Comparison of ENCODE assay signal across 8 mouse cellular contexts in genomic region chr8:111538194-111538593, GRCm38 (mm10). TPM values are rescaled to one million over a fixed set of nuclear protein-coding genes. Genes with fewer than 3 reads are reported as not detected.
DNase-seq lines count a peak whose midpoint lies in the region; ATAC-seq and TF ChIP-seq lines count a peak whose summit lies in the region.

No protein-coding gene starts in this region.

- H3K36me3 ChIP-seq in heart, postnatal 0 days (replicated peaks; ENCODE audit: control insufficient read depth, insufficient read depth, low read length), result no peaks in the 10 kb centered on the region
- H3K36me3 ChIP-seq in limb, embryonic 10.5 days, result peaks cover 28% of the 10 kb centered on the region
- H3K36me3 ChIP-seq in midbrain, embryonic 14.5 days (ENCODE audit: control insufficient read depth, insufficient read depth, low read length), result 0 out of 2 replicates have a peak, but pooled peaks cover 2% of the 10 kb centered on the region

- no peak for TF ChIP-seq CTCF in heart, postnatal 0 days (IDR thresholded peaks at IDR 0.05; ENCODE audit: low read depth)

- peak overlapping the region; percentile 87 for H3K9ac ChIP-seq in heart, postnatal 0 days (replicated peaks; ENCODE audit: low read depth, low read length)
- peak overlapping the region; percentile 97 for H3K9ac ChIP-seq in midbrain, embryonic 14.5 days (replicated peaks; ENCODE audit: low read length)

- peak overlapping the region; percentile 81 for H3K4me3 ChIP-seq in heart, postnatal 0 days (ENCODE audit: low read depth, low read length)
- H3K4me3 ChIP-seq in limb, embryonic 10.5 days, result peak overlapping the region; percentile 99
- peak overlapping the region; percentile 97 for H3K4me3 ChIP-seq in midbrain, embryonic 14.5 days (replicated peaks; ENCODE audit: low read depth, low read length)

- peak; percentile 18 for DNase-seq in ovary, postnatal 36 days (ENCODE audit: low spot score)
- DNase-seq in ovary, postnatal 14 days (ENCODE audit: low spot score), result no peak
- DNase-seq in cerebellum, postnatal 25 days, result peak; percentile 52 to 53
- DNase-seq in heart, postnatal 0 days (ENCODE audit: low spot score), result no peak
- DNase-seq in limb, embryonic 10.5 days (ENCODE audit: low spot score), result no peak
- peak; percentile 17 for DNase-seq in midbrain, embryonic 14.5 days
- DNase-seq in spleen, adult 18-20 months, result no peak
- no peak for DNase-seq in ovary, adult 18-20 months (ENCODE audit: low spot score)

- 14% methylated on average over 2 of the region's 2 CpGs for WGBS in heart, postnatal 0 days
- 35% methylated on average over 2 of the region's 2 CpGs for WGBS in limb, embryonic 10.5 days
- 0% methylated on average over 2 of the region's 2 CpGs for WGBS in midbrain, embryonic 14.5 days

- H3K4me2 ChIP-seq in heart, postnatal 0 days (ENCODE audit: low read depth, low read length), result peak overlapping the region; percentile 86
- peak overlapping the region; percentile 95 for H3K4me2 ChIP-seq in midbrain, embryonic 14.5 days (ENCODE audit: low read length)

- TF ChIP-seq EP300 in heart, postnatal 0 days (IDR thresholded peaks at IDR 0.05; ENCODE audit: low read depth), result no peak

- peaks cover 7% of the 10 kb centered on the region; the same call in 1 of the 2 replicates for H3K4me1 ChIP-seq in heart, postnatal 0 days (ENCODE audit: control insufficient read depth, insufficient read depth)
- H3K4me1 ChIP-seq in limb, embryonic 10.5 days, result peaks cover 36% of the 10 kb centered on the region
- peaks cover 35% of the 10 kb centered on the region for H3K4me1 ChIP-seq in midbrain, embryonic 14.5 days (ENCODE audit: control insufficient read depth, insufficient read depth, low read length)

- no peaks in the 10 kb centered on the region for H3K27me3 ChIP-seq in heart, postnatal 0 days (ENCODE audit: control insufficient read depth, insufficient read depth, low read length)
- no peaks in the 10 kb centered on the region for H3K27me3 ChIP-seq in limb, embryonic 10.5 days (ENCODE audit: low read depth, poor library complexity, severe bottlenecking)
- H3K27me3 ChIP-seq in midbrain, embryonic 14.5 days (ENCODE audit: control insufficient read depth, insufficient read depth, low read length), result no peaks in the 10 kb centered on the region

- peak overlapping the region; percentile 93; the same call in 1 of the 2 replicates for H3K27ac ChIP-seq in heart, postnatal 0 days (ENCODE audit: low read depth)
- no peak overlapping the region for H3K27ac ChIP-seq in limb, embryonic 10.5 days
- H3K27ac ChIP-seq in midbrain, embryonic 14.5 days (replicated peaks; ENCODE audit: low read depth, low read length), result no peak overlapping the region

- no peak for ATAC-seq in heart, postnatal 0 days (ENCODE audit: insufficient read depth, low read depth)
- ATAC-seq in midbrain, embryonic 14.5 days (ENCODE audit: low FRiP score, low TSS enrichment), result no peak

- H3K9me3 ChIP-seq in heart, postnatal 0 days (replicated peaks; ENCODE audit: control insufficient read depth, low read length), result no peaks in the 10 kb centered on the region
- H3K9me3 ChIP-seq in limb, embryonic 10.5 days (replicated peaks), result no peaks in the 10 kb centered on the region
- no peaks in the 10 kb centered on the region for H3K9me3 ChIP-seq in midbrain, embryonic 14.5 days (ENCODE audit: control insufficient read depth, low read length)

RNA-seq across cellular contexts. Expression of gene Znrf1, which starts 2.3 kb away (rescaled TPM):
- total RNA-seq in heart, postnatal 0 days (2014; rRNA removed; ENCODE audit: low replicate concordance), result 52.1 and 69.1 TPM in 2 replicates
- polyA plus RNA-seq in heart, postnatal 0 days (2015; fragmentation: Nextera tagmentation; extraction: Ambion mirVana), result 13.9 and 15.1 TPM in 2 replicates
- polyA plus RNA-seq in limb, embryonic 10.5 days (2016; fragmentation: Nextera tagmentation; extraction: Ambion mirVana), result 42.1 and 44.8 TPM in 2 replicates
- 99.2 and 108 TPM in 2 replicates for polyA plus RNA-seq in midbrain, embryonic 14.5 days (2014; fragmentation: Nextera tagmentation; extraction: Ambion mirVana)

RNA-seq across cellular contexts. Expression of gene Wdr59, which starts 16.3 kb away (rescaled TPM):
- total RNA-seq in heart, postnatal 0 days (2014; rRNA removed; ENCODE audit: low replicate concordance), result 3.2 and 6.5 TPM in 2 replicates
- polyA plus RNA-seq in heart, postnatal 0 days (2015; fragmentation: Nextera tagmentation; extraction: Ambion mirVana), result 2.3 and 2.4 TPM in 2 replicates
- 5.7 and 6.4 TPM in 2 replicates for polyA plus RNA-seq in limb, embryonic 10.5 days (2016; fragmentation: Nextera tagmentation; extraction: Ambion mirVana)
- polyA plus RNA-seq in midbrain, embryonic 14.5 days (2014; fragmentation: Nextera tagmentation; extraction: Ambion mirVana), result 5.4 and 5.9 TPM in 2 replicates

Comparison
In these comparisons a context has a peak if more than half of its experiments do, and no peak if none do; other contexts are left out.
1. DNase-seq: peak in ovary, postnatal 36 days (single experiment), cerebellum, postnatal 25 days (2 of 2) and midbrain, embryonic 14.5 days (single experiment); none in ovary, postnatal 14 days (single experiment), heart, postnatal 0 days (single experiment), limb, embryonic 10.5 days (single experiment), spleen, adult 18-20 months (0 of 2) and ovary, adult 18-20 months (single experiment).
2. Peak in every context shown above with its lines, with median percentiles within 50 percentile points of each other: H3K4me3 ChIP-seq.